Mouse (Mus musculus): ENCODE measurements around the gene Bmx. TPM values are rescaled to one million over a fixed set of nuclear protein-coding genes. Genes with fewer than 3 reads are reported as not detected.

The Bmx gene
- polyA plus RNA-seq (2014; fragmentation: Nextera tagmentation; extraction: Ambion mirVana), result 0.22 and 0.27 TPM in 2 replicates

GRCm38 (mm10) chrX:164258057-164258456 is at the start of gene Bmx:
Bmx (minus strand) TSS chrX:164258193.
- H3K9ac ChIP-seq (ENCODE audit: low read length), result no peak within 1 kb of the TSS
- no peaks in the 10 kb centered on the region for H3K36me3 ChIP-seq (ENCODE audit: control insufficient read depth, insufficient read depth, low read length)
- H3K27me3 ChIP-seq (replicated peaks; ENCODE audit: control insufficient read depth, insufficient read depth, low read length), result no peaks in the 10 kb centered on the region
- no peaks in the 10 kb centered on the region for H3K9me3 ChIP-seq (replicated peaks; ENCODE audit: control insufficient read depth, low read length)
- no peaks in the 10 kb centered on the region for H3K4me1 ChIP-seq (ENCODE audit: control insufficient read depth, insufficient read depth, low read length)
- H3K27ac ChIP-seq (ENCODE audit: low read depth, low read length), result no peak within 1 kb of the TSS
- H3K4me2 ChIP-seq (ENCODE audit: low read length), result no peak within 1 kb of the TSS
- ATAC-seq (no peak), DNase-seq (ENCODE audit: low spot score) (no peak)
- H3K4me3 ChIP-seq (ENCODE audit: low read depth, low read length), result no peak within 1 kb of the TSS
- WGBS, result 84% methylated on average over 8 of the region's 8 CpGs

- H3K27me3 ChIP-seq (replicated peaks; ENCODE audit: control insufficient read depth, insufficient read depth, low read length), result no peaks in the 10 kb centered on the region
- no peak overlapping the region for H3K27ac ChIP-seq (ENCODE audit: low read depth, low read length)
- no peaks in the 10 kb centered on the region for H3K36me3 ChIP-seq (ENCODE audit: control insufficient read depth, insufficient read depth, low read length)
- no peak overlapping the region for H3K9ac ChIP-seq (ENCODE audit: low read length)
- DNase-seq (ENCODE audit: low spot score) (no peak), ATAC-seq (no peak)
- no peak overlapping the region for H3K4me3 ChIP-seq (ENCODE audit: low read depth, low read length)
- WGBS, result 68% methylated on average over 2 of the region's 2 CpGs
- no peak overlapping the region for H3K4me2 ChIP-seq (ENCODE audit: low read length)
- H3K4me1 ChIP-seq (ENCODE audit: control insufficient read depth, insufficient read depth, low read length), result no peaks in the 10 kb centered on the region
- H3K9me3 ChIP-seq (replicated peaks; ENCODE audit: control insufficient read depth, low read length), result no peaks in the 10 kb centered on the region
Observed at GRCm38 (mm10) chrX:164306250-164306649, 48.3 kb upstream of the Bmx start.

GRCm38 (mm10) chrX:164291147-164291546 is 33.2 kb upstream of the Bmx start:
- Histone ChIP-seq H3K9me3 (replicated peaks; ENCODE audit: control insufficient read depth, low read length) (no peaks in the 10 kb centered on the region), H3K27ac (ENCODE audit: low read depth, low read length) (no peak overlapping the region), H3K9ac (ENCODE audit: low read length) (no peak overlapping the region), H3K36me3 (ENCODE audit: control insufficient read depth, insufficient read depth, low read length) (no peaks in the 10 kb centered on the region), H3K27me3 (replicated peaks; ENCODE audit: control insufficient read depth, insufficient read depth, low read length) (no peaks in the 10 kb centered on the region), H3K4me3 (ENCODE audit: low read depth, low read length) (no peak overlapping the region), H3K4me2 (ENCODE audit: low read length) (no peak overlapping the region), H3K4me1 (ENCODE audit: control insufficient read depth, insufficient read depth, low read length) (no peaks in the 10 kb centered on the region)
- WGBS, result 59% methylated on average over 5 of the region's 5 CpGs
- ATAC-seq (no peak), DNase-seq (ENCODE audit: low spot score) (no peak)

GRCm38 (mm10) chrX:164287077-164287476 is 29.1 kb upstream of the Bmx start:
- H3K9ac ChIP-seq (ENCODE audit: low read length), result no peak overlapping the region
- H3K36me3 ChIP-seq (ENCODE audit: control insufficient read depth, insufficient read depth, low read length), result no peaks in the 10 kb centered on the region
- ATAC-seq (no peak), DNase-seq (ENCODE audit: low spot score) (peak; percentile 7)
- WGBS, result 69% methylated on average over 3 of the region's 3 CpGs
- no peak overlapping the region for H3K4me3 ChIP-seq (ENCODE audit: low read depth, low read length)
- H3K4me1 ChIP-seq (ENCODE audit: control insufficient read depth, insufficient read depth, low read length), result no peaks in the 10 kb centered on the region
- no peaks in the 10 kb centered on the region for H3K9me3 ChIP-seq (replicated peaks; ENCODE audit: control insufficient read depth, low read length)
- no peak overlapping the region for H3K27ac ChIP-seq (ENCODE audit: low read depth, low read length)
- H3K4me2 ChIP-seq (ENCODE audit: low read length), result no peak overlapping the region
- H3K27me3 ChIP-seq (replicated peaks; ENCODE audit: control insufficient read depth, insufficient read depth, low read length), result no peaks in the 10 kb centered on the region

GRCm38 (mm10) chrX:164283808-164284207 is 25.8 kb upstream of the Bmx start:
- no peak for ATAC-seq
- H3K27ac ChIP-seq (ENCODE audit: low read depth, low read length), result no peak overlapping the region
- WGBS, result 87% methylated on average over 4 of the region's 4 CpGs

GRCm38 (mm10) chrX:164280918-164281647 is 23.1 kb upstream of the Bmx start:
- Histone ChIP-seq H3K27me3 (replicated peaks; ENCODE audit: control insufficient read depth, insufficient read depth, low read length) (no peaks in the 10 kb centered on the region), H3K36me3 (ENCODE audit: control insufficient read depth, insufficient read depth, low read length) (no peaks in the 10 kb centered on the region), H3K4me3 (ENCODE audit: low read depth, low read length) (no peak overlapping the region), H3K9ac (ENCODE audit: low read length) (no peak overlapping the region), H3K4me2 (ENCODE audit: low read length) (no peak overlapping the region), H3K27ac (ENCODE audit: low read depth, low read length) (no peak overlapping the region), H3K4me1 (ENCODE audit: control insufficient read depth, insufficient read depth, low read length) (no peaks in the 10 kb centered on the region), H3K9me3 (replicated peaks; ENCODE audit: control insufficient read depth, low read length) (no peaks in the 10 kb centered on the region)
- DNase-seq (ENCODE audit: low spot score) (no peak), ATAC-seq (no peak)
- 80% methylated on average over 7 of the region's 7 CpGs for WGBS

More at GRCm38 (mm10) chrX:164283808-164284207, 25.8 kb upstream of the Bmx start:
- Histone ChIP-seq H3K4me2 (ENCODE audit: low read length) (no peak overlapping the region), H3K4me3 (ENCODE audit: low read depth, low read length) (no peak overlapping the region), H3K9me3 (replicated peaks; ENCODE audit: control insufficient read depth, low read length) (no peaks in the 10 kb centered on the region), H3K27me3 (replicated peaks; ENCODE audit: control insufficient read depth, insufficient read depth, low read length) (no peaks in the 10 kb centered on the region), H3K9ac (ENCODE audit: low read length) (no peak overlapping the region), H3K36me3 (ENCODE audit: control insufficient read depth, insufficient read depth, low read length) (no peaks in the 10 kb centered on the region), H3K4me1 (ENCODE audit: control insufficient read depth, insufficient read depth, low read length) (no peaks in the 10 kb centered on the region)
- DNase-seq (ENCODE audit: low spot score), result no peak

- Histone ChIP-seq H3K9me3 (replicated peaks; ENCODE audit: control insufficient read depth, low read length) (no peaks in the 10 kb centered on the region), H3K4me2 (ENCODE audit: low read length) (no peak overlapping the region), H3K4me1 (ENCODE audit: control insufficient read depth, insufficient read depth, low read length) (no peaks in the 10 kb centered on the region), H3K36me3 (ENCODE audit: control insufficient read depth, insufficient read depth, low read length) (no peaks in the 10 kb centered on the region), H3K4me3 (ENCODE audit: low read depth, low read length) (no peak overlapping the region), H3K9ac (ENCODE audit: low read length) (no peak overlapping the region), H3K27ac (ENCODE audit: low read depth, low read length) (no peak overlapping the region), H3K27me3 (replicated peaks; ENCODE audit: control insufficient read depth, insufficient read depth, low read length) (no peaks in the 10 kb centered on the region)
- DNase-seq (ENCODE audit: low spot score) (no peak), ATAC-seq (no peak)
- 51% methylated on average over 3 of the region's 3 CpGs for WGBS
Observed at GRCm38 (mm10) chrX:164275536-164275935, 17.5 kb upstream of the Bmx start.

GRCm38 (mm10) chrX:164270603-164271002 is 12.6 kb upstream of the Bmx start:
- DNase-seq (ENCODE audit: low spot score) (no peak), ATAC-seq (no peak)
- no peaks in the 10 kb centered on the region for H3K36me3 ChIP-seq (ENCODE audit: control insufficient read depth, insufficient read depth, low read length)
- no peaks in the 10 kb centered on the region for H3K9me3 ChIP-seq (replicated peaks; ENCODE audit: control insufficient read depth, low read length)
- 85% methylated on average over 3 of the region's 3 CpGs for WGBS
- no peak overlapping the region for H3K27ac ChIP-seq (ENCODE audit: low read depth, low read length)
- H3K4me1 ChIP-seq (ENCODE audit: control insufficient read depth, insufficient read depth, low read length), result no peaks in the 10 kb centered on the region
- H3K9ac ChIP-seq (ENCODE audit: low read length), result no peak overlapping the region
- H3K4me2 ChIP-seq (ENCODE audit: low read length), result no peak overlapping the region
- H3K4me3 ChIP-seq (ENCODE audit: low read depth, low read length), result no peak overlapping the region
- no peaks in the 10 kb centered on the region for H3K27me3 ChIP-seq (replicated peaks; ENCODE audit: control insufficient read depth, insufficient read depth, low read length)

- Histone ChIP-seq H3K9ac (ENCODE audit: low read length) (peak within 1 kb of the TSS; percentile 52), H3K27me3 (replicated peaks; ENCODE audit: control insufficient read depth, insufficient read depth, low read length) (no peaks in the 10 kb centered on the region), H3K27ac (ENCODE audit: low read depth, low read length) (no peak within 1 kb of the TSS), H3K4me2 (ENCODE audit: low read length) (peak within 1 kb of the TSS; percentile 52), H3K4me3 (ENCODE audit: low read depth, low read length) (peak within 1 kb of the TSS; percentile 27), H3K36me3 (ENCODE audit: control insufficient read depth, insufficient read depth, low read length) (no peaks in the 10 kb centered on the region), H3K4me1 (ENCODE audit: control insufficient read depth, insufficient read depth, low read length) (no peaks in the 10 kb centered on the region), H3K9me3 (replicated peaks; ENCODE audit: control insufficient read depth, low read length) (no peaks in the 10 kb centered on the region)
- 25% methylated on average over 20 of the region's 20 CpGs for WGBS
- ATAC-seq (peak; percentile 81), DNase-seq (ENCODE audit: low spot score) (peak; percentile 20)
Observed at GRCm38 (mm10) chrX:164269285-164269761, 11.3 kb upstream of the Bmx start, which contains the start of gene Pir. Pir (plus strand) TSS chrX:164269371.
